Mouse (Mus musculus) CD4-positive, CD25-positive, alpha-beta regulatory T cell, adult 4 months (primary cell): ENCODE data around the gene Ints6l. TPM values are rescaled to one million over a fixed set of nuclear protein-coding genes. Genes with fewer than 3 reads are reported as not detected.
"Not testable (repeated sequence)": the region's sequence is repeated elsewhere in the genome, so short reads cannot be mapped to it uniquely, and the experiment has no call there.

Experiments
- ATAC-seq: one replicate; pipeline ENCODE4 v1.8.0; 2017
- polyA plus RNA-seq, 2 experiments: library from polyadenylated mRNA; unstranded; fragments of 100-300 nt; shearing (Covaris generic); gene quantifications; one replicate each; pipeline ENCODE4 v1.2.1; 2017

Ints6l gene
- polyA plus RNA-seq = 10 to 100 TPM; 24.7 to 33.4 TPM

DNA sequence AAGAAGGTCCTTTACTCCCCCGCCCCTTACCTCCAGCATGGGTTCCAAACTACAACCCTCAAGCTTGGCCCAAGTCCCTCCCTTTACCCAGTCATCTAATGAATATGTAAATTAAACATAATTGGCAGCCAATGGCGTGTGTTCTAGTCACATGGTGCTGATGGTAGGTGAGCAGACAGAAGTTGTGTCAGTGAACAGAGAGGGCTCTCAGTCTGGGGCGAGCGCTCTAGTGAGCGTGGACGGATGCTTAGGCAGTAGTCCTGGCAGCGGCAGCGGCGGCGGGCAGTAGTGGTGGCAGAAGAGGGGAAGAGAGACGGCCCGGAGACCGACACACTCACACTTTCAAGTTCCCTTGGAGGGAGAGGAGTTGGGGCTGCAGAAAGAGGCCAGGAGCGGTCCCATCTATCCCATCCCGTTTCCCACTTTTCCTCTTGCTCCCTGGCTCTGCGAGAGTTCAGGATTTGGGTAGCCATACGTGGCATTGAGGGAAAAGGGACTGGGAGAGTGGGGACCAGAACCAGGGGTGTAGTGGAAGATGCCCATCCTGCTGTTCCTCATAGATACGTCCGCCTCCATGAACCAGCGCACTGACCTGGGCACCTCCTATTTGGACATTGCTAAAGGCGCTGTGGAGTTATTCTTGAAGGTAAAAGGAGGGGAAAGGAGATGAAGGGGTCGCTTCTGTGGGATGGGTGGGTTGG, at the start of gene Ints6l:
Ints6l (plus strand) TSS at position 187 of the 701 bp plus-strand sequence.
- peak; percentile 83 for ATAC-seq

DNA sequence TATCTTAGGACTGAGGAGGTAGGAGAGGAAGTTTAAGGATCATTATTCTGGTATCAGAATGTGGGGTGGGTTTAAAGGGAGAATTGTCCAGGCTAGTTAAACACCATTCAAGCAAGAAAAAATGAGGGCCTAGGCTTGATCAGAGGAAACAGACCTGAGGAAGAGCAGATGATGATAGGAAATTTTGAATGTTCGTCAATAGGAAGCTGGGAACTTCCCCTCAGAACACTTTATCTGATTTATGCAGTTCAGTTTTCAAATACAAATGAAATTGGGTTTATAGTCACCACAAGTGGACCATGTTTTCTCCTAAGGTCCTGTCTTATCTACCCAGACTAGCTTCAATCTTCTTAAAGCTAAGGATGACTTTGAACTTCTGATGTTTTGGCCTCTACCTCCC, 49.2 kb upstream of the Ints6l start:
- peak; percentile 79 for ATAC-seq

DNA sequence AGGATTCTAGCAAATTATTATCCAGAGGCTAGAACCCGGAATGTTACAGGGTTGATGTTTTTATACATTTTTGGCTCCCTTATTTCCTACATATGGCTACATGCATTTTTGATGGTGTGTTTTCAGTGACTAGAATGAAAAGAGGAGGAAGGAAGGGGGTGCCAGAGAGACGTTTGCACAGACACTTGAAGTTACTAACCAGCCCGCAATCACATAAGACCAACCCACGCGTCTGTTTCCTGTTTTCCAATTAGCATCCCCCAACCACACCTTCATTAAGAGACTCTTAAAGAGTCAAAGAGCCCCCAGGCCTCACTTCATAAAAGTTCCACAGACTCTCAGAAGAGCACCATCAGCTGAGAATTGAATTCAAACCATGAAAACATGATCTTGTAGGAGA, 48.5 kb upstream of the Ints6l start:
- peak; percentile 75 for ATAC-seq

DNA sequence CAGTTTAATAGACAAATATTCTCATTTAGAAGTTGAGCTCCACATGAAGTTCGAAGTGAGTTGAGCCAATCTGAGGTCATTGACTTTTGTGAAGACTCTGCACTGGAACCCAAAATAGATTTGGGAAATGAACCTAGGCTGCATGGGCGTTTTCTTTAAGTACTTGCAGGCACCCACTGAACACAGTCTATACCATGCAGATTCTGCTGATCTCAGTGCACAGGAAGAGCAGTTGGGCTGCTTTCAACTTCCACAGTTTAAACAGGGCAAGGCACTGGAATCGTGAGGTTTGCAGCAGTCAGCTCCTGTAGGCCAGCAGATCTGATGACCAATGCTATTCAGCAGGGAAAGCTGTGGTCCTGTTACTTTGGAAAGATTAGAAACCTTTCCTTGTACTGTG, 38.4 kb upstream of the Ints6l start:
- no peak for ATAC-seq

DNA sequence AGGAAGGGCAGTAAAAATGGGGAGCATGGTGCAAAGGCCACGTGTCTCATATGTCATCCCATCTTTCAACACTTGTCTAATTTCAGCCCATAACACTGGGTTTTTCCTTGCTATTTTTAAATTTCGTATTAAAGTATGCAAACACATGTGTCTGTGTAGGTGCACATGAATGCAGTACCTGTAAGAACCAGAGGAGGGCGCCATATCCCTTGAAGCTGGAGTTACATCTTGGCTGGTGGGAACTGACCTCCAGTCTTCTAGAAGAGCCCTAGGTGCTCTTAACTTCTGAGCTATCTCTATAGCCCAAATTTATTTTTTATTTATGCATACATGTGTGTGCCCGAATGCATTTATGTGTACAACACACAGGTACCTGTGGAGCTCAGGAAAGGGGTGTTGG, 37.1 kb upstream of the Ints6l start:
- no peak for ATAC-seq

DNA sequence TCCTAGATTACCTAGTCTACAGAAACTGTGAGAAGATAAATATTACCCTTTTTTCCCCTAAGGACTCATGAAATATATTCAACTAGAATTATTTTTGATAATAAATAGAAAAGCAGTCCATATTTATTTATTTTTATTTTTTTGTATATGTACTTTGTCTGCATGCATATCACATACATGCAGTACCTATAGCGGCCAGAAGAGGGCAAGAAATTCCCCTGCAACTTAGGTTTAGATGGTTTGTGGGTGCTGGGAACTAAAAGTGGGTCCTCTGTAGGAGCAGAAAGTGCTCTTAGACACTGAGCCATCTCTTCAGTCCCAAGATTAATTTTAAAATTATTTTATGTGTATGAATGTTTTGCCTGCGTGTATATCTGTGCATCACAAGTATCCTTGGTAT, 24.1 kb upstream of the Ints6l start:
- no peak for ATAC-seq

DNA sequence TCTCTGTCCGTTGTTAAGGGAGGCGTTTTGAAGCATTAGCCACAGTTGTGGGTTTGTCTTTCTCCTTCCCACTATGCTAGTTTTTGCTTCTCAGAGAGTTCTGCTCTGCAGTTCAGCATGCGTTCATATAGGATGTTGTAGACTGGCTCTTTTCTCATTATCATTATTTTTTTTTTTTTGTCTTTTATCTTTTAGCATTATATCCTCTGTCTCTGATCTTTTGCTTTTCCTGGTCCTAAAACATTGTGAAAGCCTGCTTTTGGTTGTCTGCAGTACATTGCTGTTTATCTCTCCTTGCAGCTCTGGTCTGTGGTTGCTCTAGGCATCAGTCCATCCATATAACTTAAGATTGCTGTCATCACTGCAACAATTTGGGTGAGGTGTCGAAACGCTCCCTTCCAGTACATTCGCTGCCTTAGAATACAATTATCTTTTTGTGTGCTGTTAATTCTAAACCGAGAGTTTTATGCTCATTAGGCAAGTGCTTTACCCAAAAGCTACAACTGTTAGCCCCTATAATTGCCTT, 18.8 kb upstream of the Ints6l start:
- ATAC-seq = no peak

DNA sequence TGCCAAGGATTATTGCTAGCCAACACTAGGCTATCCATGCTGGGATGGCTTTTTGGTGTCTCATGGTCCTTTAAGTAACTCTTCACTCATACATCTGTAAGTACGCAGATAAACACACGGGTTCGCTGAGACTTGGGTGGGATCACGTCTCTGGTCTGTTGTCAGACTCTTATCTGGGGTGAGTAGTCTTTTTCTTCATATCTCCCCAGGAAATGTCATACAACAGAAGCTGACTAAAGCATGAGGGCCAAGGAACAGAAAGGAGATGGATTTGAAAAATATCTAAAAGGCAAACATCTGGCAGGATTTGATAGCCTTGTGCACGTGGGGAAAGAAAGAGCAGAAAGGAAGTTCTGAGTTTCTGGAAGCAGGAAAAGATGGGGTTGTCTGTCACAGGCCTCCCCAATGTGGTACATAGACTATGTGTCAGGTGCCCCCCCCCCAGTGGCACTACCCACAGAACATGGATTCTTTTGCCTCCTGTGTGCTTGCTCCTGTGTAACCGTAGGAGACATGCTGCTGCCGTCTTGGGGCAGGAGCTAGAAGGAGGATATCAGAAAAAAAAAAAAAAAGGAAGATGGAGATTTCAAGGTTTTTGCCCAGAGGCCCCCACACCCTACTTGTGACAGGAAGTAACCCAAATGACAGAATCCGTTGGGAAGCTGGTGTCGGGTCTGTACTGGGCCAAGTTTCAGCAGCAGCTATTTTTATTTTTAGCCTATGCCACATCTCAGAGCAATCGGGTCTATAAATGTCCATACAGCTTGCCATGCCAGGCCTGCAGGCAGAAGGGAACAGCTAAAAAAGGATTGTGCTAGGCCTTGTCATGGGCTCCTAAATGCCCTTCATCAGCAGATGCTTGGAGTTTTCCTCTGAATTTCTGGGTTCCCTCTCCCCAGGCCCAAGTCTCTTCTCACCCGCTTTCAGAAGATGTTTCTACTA, 7.9 kb upstream of the Ints6l start:
- no peak for ATAC-seq

DNA sequence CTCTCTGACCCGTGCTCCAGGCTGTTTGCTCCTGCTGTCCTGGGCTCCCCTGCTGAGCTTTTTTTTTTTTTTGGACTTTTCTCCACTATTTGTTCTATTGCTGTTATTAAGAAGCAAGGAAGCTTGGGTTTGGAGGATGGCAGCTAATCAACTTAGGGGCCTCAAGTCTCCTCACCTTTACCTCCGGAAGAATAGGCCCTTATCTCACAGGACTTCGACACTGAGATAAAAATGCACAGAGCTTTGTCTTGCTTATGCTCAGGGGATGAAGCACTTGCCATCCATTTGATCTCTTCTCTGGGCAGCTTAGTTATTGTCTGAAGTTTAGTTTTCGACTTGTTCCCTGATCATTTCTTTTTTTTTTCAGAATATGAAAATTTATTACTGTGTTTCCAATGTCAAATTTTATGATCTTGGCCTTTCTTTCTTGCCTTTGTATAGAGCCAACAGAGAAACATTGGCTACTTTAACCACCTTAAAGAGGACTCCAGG, 7.1 kb upstream of the Ints6l start, which contains the start of gene Gm2174:
Gm2174 (plus strand) TSS at position 442 of the 492 bp plus-strand sequence.
- no peak for ATAC-seq

DNA sequence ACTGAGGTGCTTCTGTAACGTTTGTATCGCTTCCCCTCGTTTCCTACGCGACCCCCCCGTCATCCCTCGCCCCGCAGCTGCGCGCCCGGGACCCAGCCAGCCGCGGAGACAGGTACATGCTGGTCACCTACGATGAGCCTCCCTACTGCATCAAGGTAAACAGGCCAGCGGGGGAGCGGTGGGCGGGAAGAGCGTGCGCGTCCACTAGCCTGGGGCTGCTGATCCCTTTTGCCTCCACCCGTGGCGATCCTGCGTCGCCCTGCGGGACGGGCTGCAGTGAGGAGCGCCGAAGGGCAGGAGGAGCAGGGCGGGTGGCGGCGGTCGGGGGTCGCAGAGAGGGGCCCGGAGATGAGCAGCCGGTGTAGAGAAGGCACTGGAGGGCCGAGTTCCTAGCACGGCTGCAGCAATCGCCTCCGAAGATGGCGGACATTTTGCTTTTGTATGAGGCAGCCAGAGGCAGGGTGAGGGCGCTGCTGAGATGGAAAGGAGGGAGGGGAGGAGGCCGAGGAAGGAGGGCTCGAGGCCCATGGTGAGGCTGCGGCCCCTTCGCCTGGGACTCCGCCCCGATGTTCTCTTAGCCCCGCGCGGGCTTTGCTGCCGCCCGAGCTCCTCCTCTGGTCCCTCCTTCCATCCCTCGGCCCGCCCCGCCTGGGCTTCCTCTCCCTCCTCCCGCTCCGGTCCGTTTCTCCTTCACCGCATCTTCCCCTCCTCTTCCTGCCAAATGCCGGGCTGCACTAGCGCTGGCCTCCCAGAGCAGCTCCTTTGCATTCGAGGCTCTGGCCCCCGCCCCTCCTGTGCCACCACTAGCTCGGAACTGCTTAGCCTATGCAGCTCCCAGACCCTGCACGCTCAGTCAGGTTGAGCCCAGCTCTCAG, 952 bp downstream of the Ints6l start:
- peak; percentile 83 for ATAC-seq

DNA sequence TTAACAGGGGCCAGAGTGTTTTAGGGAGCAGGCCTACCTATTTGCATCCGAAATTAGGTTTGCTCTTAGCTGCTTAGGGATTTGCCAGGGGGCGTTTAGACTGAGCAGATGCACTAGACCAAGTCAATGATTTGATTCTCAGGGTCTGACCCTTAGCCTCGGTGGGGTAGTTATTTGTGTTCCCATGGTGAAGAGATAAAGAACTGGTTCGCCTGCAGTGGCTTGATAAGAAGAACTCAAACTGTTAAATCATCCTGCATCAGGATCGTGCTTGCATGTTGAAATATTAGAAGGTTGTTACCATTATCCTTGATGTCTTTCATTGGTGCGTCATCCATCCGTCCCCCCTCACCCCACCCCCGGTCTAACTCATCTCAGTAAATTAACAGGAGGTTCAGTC, 1.7 kb downstream of the Ints6l start:
- ATAC-seq = no peak

DNA sequence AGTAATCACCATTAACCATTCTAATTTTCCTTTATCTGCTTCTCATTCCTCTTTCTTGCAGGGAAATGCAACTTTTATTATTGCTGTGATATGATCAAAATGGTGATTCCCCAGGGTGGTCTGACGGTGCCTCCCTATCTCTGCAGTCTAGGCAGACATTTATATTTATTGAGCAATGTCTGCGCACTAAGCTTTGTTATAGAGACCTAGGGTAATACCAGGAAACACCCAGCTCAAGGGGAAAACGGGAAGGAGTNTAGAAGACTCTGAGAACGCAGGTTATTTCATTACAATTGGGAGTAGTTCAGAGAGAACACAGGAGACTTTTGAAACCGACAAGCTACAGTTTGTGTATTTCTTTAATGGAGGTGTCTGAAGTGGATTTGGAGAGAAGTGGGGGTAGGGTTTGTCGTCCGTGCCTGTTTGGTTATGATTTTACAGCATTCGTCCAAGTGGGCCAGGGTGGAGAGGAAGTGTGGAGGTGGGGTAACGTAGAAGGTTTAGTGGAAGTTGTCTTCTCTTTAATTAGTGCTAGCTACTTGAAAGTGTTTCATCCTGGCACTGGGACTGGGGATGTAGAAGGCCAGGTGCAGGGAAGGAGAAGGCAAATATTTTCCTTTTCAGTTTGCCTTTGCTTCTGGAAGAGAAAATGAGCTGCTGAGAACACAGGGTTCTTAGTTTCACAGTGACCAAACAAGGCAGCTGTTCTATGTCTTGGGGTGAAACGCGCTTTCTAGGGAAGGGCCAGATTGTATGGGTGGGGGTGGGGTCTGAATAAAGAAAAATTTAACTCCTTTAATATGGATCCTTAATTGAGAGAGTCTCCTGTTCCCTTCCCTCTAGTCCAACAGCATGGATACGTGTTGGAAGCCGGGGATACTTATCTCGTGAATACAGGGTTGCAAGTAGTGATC, 7.6 kb downstream of the Ints6l start:
- ATAC-seq = peak; percentile 58

DNA sequence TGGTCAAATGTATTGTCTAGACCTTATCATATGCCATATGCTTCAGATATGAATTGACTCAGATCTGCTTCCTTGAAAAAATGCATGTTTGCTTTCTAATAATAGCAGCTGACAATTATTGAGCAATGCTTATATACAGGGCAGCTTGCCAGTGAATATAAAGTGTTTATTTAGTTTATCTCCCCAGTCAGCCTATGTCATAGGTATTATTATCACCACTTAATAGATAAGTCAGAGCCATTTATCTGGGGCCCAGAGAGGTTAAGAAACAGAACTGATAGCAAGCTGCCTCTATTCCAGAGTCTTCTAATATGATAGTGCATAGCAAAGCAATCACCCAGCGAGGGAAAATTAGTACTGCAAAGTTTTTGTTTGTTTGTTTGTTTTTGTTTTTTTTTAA, 10.2 kb downstream of the Ints6l start:
- ATAC-seq = no peak

DNA sequence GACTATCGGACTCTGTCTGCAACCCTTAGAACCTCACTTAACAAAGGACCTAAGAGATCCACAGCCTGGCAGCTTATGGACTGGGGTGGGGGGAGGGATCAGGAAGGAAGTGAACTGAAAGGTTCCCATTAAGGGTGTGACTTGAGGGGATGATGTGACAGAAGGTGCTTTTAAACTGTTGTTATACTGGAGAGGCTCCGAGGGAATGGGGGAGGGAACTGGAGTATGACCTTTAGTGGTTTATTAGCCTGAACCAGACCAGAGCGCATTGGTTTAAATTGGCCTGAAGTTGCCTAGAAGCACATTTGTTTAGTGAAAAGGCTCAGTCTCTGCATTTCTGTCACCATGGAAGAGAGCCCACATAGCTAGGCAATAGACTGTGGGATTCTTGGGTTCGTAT, 13.0 kb downstream of the Ints6l start:
- ATAC-seq = no peak

DNA sequence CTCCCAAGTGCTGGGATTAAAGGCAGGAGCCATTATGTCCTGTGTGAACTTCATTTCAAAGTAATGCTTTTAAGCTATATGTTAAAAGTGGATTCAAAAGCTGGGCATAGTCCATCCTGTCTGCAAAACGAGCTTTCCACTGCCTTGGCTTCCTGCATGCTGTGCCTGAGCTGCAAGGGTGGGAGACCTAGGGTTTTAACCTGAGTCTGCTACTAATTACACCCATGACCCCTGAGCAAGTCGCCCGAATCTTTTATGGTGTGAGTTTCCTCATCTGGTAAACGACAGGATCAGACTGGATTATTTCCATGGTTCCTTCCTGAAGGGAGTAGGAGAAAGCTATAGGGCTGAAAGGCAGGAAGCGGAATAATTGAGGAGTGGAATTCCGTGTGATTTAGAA, 13.8 kb downstream of the Ints6l start:
- no peak for ATAC-seq

DNA sequence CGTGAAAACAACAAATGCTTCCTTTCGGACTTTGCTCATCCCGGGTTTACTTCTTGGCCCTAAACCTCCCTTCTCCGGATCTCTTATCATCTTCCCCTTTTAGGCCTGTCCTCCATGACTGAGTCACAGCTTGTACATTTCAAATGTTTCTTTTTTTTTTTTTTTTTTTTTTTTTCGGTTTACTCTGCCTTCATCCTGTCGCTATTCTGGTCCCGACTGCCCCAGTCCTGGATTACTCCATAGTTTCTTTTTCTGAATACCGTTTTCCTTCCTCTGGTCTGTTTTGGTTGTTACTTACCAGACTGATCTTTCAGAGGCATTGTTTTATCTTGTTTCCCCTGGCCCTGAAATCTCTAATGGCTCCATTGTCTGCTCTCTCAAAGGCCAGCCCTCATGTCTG, 19.4 kb downstream of the Ints6l start:
- ATAC-seq = no peak

DNA sequence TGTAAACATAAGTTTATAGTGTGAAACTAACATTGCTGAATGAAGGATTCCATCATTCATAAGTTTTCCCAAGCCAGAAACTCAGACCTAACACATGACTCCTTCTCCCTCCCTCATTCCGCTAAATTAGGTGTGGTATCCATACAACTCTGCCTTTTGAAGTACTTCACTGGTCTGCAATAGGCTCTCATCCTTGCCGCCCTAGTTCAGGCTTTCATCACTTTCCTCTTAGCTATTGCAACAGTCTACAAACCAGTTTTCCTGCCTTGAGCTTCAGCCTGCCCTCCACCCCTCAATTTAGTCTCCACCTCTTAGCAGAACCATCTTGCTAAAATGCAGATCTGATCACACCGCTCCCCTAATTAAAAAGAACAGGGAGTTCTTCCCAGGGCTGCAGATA, 22.9 kb downstream of the Ints6l start:
- ATAC-seq = no peak

DNA sequence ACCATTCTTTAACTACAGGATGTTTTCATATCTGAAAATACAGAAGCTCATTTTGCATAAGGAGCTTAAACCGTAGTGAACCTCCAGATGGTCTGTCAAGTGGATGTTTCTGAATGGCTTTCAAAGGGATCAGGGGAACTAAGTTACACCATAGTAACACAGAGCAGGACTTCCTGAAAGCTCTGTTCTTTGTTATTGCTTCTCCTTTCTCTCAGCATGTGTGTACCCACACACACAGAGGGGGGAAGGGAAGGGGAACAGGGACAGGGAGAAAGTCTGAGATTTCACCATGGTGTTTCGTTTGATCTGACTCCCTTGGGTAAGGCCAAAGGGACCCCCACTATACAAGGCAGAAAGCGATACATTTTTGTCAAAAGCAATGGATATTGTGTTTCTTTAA, 27.2 kb downstream of the Ints6l start:
- no peak for ATAC-seq

DNA sequence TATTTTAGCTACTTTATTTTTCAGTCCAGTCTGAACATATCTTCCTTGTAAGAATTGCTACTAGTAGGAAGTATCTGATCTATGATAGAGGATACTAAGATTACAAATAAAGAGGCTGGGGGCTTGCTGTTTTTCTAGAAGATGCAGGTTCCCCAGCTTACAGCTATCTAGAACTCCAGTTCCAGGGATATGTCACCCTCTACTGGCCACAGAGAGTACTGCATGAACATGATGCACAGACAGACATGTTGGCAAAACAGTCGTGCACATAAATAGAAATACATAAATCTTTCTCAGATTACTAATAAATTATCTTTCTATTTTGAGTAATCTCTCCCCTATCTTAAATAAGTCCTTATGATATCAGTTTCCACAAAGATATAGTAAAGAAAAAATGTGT, 35.1 kb downstream of the Ints6l start:
- peak; percentile 83 for ATAC-seq

DNA sequence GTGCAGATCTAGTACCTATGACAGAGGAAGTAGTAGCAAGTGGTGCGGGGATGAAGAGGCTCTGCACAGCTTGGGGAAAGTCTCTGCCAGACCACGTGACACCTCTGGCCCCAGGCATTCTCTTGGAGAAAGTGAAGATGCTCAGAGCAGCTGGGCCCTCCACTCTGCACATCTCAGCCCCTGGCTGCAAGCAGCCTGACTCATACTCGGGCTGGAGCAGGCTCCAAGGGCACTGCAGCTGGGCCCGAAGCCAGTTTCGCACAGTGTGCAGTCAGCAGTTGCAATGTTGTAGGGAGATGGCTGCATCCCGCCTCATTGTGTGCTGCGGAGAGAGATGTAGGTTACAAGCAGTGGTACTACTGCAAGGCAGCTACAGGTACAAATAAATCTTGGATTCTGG, 42.6 kb downstream of the Ints6l start:
- no peak for ATAC-seq

DNA sequence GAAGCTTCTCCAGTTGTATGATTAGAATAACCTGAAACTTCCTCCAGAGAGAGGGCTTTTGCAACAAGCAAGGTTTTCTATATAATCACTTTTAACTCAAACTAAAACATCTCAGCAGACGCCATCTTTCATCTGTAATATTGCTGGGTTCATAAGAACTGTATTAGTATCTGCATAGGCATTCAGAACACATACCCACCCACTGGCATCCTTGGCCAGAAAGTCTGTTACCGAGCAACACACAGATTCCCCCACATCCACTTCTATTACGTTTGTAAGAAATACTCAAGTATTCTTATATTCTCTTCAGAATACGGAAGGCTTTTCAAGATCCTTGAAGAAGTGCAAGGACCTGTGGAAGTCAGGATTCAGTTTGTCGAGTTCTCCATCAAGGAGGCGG, 69.8 kb downstream of the Ints6l start, which contains the start of gene Gm10477:
Gm10477 (plus strand) TSS at position 301 of the 400 bp plus-strand sequence.
- ATAC-seq = not testable (repeated sequence)
